Mouse (Mus musculus) left cerebral cortex, postnatal 36 days (tissue): ENCODE data around the gene Gal. TPM values are rescaled to one million over a fixed set of nuclear protein-coding genes. Genes with fewer than 3 reads are reported as not detected.

Source experiments
- DNase-seq, 2 experiments: peaks; one replicate each; pipeline ENCODE4 v3.0.0; 2021 to 2022; ENCODE audit warnings: low spot score in 2 of 2, mixed read lengths in 1 of 2
- intact Hi-C: fragments of 180-260 bp; cut with DNase I; formaldehyde crosslinking; loops from one replicate; pipeline ENCODE4 v1.15.1; 2025
- total RNA-seq, 2 experiments: library from RNA; stranded (reverse); gene quantifications; 2 replicates each; pipeline ENCODE4 v1.2.3; 2021

The Gal gene
- total RNA-seq, 2 experiments from 2014 or later, result 0.52 TPM; not detected in 1

- DNase-seq, result no peak
- intact Hi-C loops, result no loop called here
Observed at GRCm38 (mm10) chr19:3424214-3424613, 9.9 kb upstream of the Gal start.

GRCm38 (mm10) chr19:3422981-3423380 is 8.6 kb upstream of the Gal start:
- no peak for DNase-seq
- intact Hi-C loops, result no loop called here

GRCm38 (mm10) chr19:3422488-3422887 is 8.1 kb upstream of the Gal start:
- intact Hi-C loops, result no loop called here
- no peak for DNase-seq

- intact Hi-C loops, result no loop called here
- DNase-seq, result peak; percentile 28 to 55
Observed at GRCm38 (mm10) chr19:3419251-3419650, 4.9 kb upstream of the Gal start.

- intact Hi-C loops, result no loop called here
- no peak for DNase-seq
Observed at GRCm38 (mm10) chr19:3405531-3406281, 8.6 kb downstream of the Gal start.

GRCm38 (mm10) chr19:3404030-3404429 is 10.3 kb downstream of the Gal start:
- intact Hi-C loops, result no loop called here
- DNase-seq, result no peak

GRCm38 (mm10) chr19:3402390-3402789 is 12.0 kb downstream of the Gal start:
- intact Hi-C loops, result no loop called here

GRCm38 (mm10) chr19:3401943-3402342 is 12.4 kb downstream of the Gal start:
- no peak for DNase-seq

More at GRCm38 (mm10) chr19:3402390-3402789, 12.0 kb downstream of the Gal start:
- no peak for DNase-seq

GRCm38 (mm10) chr19:3401504-3401903 is 12.8 kb downstream of the Gal start:
- intact Hi-C loops, result no loop called here
- no peak for DNase-seq

More at GRCm38 (mm10) chr19:3401943-3402342, 12.4 kb downstream of the Gal start:
- intact Hi-C loops, result no loop called here

GRCm38 (mm10) chr19:3400057-3400456 is 14.3 kb downstream of the Gal start:
- no peak for DNase-seq

GRCm38 (mm10) chr19:3394216-3394615 is 20.1 kb downstream of the Gal start:
- no peak for DNase-seq
- intact Hi-C loops, result no loop called here

More at GRCm38 (mm10) chr19:3400057-3400456, 14.3 kb downstream of the Gal start:
- intact Hi-C loops, result no loop called here

- no peak for DNase-seq
- intact Hi-C loops, result no loop called here
Observed at GRCm38 (mm10) chr19:3392384-3392783, 22.0 kb downstream of the Gal start.

GRCm38 (mm10) chr19:3389089-3389488 is 25.3 kb downstream of the Gal start:
- peak; percentile 84 to 86 for DNase-seq
- intact Hi-C loops, result loop anchor here (2.0 to 5.0 kb wide), 2 partner anchors 62 to 188 kb away; partner anchors contain the start of gene Ppp6r3

- intact Hi-C loops, result loop anchor here (2.0 to 5.0 kb wide), 2 partner anchors 62 to 189 kb away; partner anchors contain the start of gene Ppp6r3
- DNase-seq, result peak; percentile 63 to 70
Observed at GRCm38 (mm10) chr19:3388629-3389057, 25.7 kb downstream of the Gal start, which contains the start of gene Tesmin. Tesmin (plus strand) TSS chr19:3388857.

GRCm38 (mm10) chr19:3388061-3388460 is 26.3 kb downstream of the Gal start:
- no peak for DNase-seq
- intact Hi-C loops, result loop anchor here (2.0 to 5.0 kb wide), 2 partner anchors 63 to 189 kb away; partner anchors contain the start of gene Ppp6r3

- intact Hi-C loops, result no loop called here
Observed at GRCm38 (mm10) chr19:3378614-3379013, 35.7 kb downstream of the Gal start.

GRCm38 (mm10) chr19:3376966-3377715 is 37.2 kb downstream of the Gal start:
- no peak for DNase-seq
- intact Hi-C loops, result no loop called here

More at GRCm38 (mm10) chr19:3378614-3379013, 35.7 kb downstream of the Gal start:
- DNase-seq, result no peak

- intact Hi-C loops, result no loop called here
- no peak for DNase-seq
Observed at GRCm38 (mm10) chr19:3375945-3376495, 38.3 kb downstream of the Gal start.

GRCm38 (mm10) chr19:3374028-3374427 is 40.3 kb downstream of the Gal start:
- no peak for DNase-seq
- intact Hi-C loops, result no loop called here

GRCm38 (mm10) chr19:3373380-3373779 is 41.0 kb downstream of the Gal start:
- intact Hi-C loops, result no loop called here
- DNase-seq, result no peak
